Mouse (Mus musculus) myocyte (in vitro differentiated cells): ENCODE data around the gene Trnau1ap.

Source experiments
- MAX ChIP-seq: IDR thresholded peaks from one replicate; pipeline ENCODE4 v1.6.1; 2011; ENCODE audit warnings: low read depth, mild to moderate bottlenecking, control low read depth
- MYOD1 ChIP-seq, 3 experiments: IDR thresholded peaks; one replicate each; pipeline ENCODE4 v1.6.1; 2011; ENCODE audit warnings: control low read depth in 2 of 3, low read depth in 2 of 3, mild to moderate bottlenecking in 2 of 3, moderate library complexity in 1 of 3; ENCODE audit not compliant: insufficient read length in 2 of 3, control insufficient read depth in 1 of 3
- POLR2A ChIP-seq: IDR thresholded peaks from one replicate; pipeline ENCODE4 v1.6.1; 2011; ENCODE audit warnings: low read depth, mild to moderate bottlenecking, control low read depth, moderate library complexity; ENCODE audit not compliant: insufficient read length

- TF ChIP-seq POLR2A (no peak), MAX (no peak), MYOD1 (IDR thresholded peaks at IDR 0.05; ENCODE audit: control insufficient read depth in 1 of 3, insufficient read length in 2 of 3, low read depth in 2 of 3) (no peak)
These were observed 29.5 kb downstream of the Trnau1ap start for GRCm38 (mm10) chr4:132299849-132300248.
